Mouse (Mus musculus): Measurements from ENCODE around the gene Tmem151b.

Tmem151b gene

DNA sequence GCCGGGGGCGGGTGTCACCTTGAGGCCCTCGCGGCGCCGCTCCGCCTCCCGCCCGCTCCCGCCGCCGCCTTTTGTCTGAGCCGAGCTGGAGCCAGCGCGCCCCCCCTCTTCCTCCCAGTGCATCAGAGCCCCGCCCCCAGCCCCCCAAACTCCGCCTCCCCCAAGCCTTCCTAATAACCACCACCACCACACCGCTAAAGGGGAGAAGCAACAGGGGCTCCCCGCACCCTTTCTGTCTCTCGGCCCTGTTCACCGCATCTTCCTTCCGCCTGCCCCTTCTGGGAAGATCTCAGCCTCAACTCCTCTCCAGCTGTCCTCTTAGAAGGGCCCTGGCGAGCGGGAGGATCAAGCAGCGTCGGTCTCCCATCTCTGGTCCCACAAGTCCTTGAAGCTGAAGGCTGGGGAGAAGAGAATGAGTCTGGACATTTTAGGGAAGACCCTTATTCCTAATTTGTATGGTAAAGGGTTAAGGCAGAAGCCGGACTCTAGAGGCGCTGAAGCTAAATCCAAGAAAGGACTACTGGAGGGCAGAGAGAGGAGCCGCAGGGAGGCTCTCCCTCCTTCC lies at the start of gene Tmem151b:
Tmem151b (minus strand) TSS at position 61 of the 565 bp plus-strand sequence.
- no peak for DNase-seq (ENCODE audit: extremely low read depth, low read depth, low spot score)

DNA sequence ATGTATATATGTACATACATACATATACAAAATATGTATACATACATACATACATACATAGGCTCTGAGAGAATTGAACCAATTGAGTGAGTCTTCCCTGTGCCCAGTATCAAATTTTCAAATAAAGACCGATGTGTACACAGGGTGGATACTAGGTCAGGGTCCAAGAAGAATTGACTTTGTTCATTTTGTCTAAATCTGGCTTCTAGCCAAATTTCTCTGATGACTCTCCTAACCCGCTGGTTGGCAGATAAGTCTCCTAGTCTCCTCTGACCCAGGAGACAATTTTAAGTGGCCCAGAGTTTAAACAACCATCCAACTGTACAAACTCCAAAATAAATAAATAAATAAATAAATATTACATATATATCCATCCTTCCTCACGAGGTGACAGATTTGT lies 49.4 kb upstream of the Tmem151b start:
- DNase-seq (ENCODE audit: extremely low read depth, low read depth, low spot score) = no peak

DNA sequence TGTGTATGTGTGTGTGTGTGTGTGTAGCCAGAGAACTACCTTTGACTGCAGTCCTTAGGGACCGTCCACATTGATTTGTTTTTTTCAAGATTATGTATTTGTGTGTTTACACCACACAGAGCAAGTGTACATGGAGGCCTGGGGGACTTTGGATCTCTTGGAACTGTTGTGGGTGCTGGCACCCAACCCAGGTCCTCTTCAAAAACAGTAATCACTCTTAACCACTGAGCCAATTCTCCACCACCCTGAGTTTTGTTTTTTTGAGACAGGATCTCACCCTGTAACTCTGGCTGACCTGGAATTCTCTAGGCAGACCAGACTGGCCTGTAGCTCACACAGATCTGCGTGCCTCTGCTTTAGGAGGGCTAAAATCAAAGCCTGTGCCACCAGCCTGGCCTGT lies 48.9 kb upstream of the Tmem151b start:
- DNase-seq (ENCODE audit: extremely low read depth, low read depth, low spot score) = no peak

DNA sequence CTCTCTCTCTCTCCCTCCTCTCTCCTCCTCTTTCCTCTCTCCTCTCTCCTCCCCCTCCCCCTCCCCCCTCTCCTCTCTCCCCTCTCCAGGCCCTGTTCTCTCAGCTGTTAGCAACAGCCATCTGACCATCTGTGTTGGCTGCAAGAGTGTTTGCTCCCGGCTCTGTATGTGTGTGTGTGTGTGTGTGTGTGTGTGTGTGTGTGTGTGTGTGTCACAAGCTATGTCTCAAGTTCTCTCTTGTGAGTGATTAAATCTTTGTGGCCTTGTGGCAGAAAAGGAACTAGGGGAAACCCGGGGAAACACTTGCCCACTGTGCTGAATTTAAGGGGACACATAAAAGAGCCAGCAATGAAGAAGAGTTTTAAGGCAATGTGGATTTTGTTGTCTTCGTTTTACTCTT lies 48.3 kb upstream of the Tmem151b start:
- DNase-seq (ENCODE audit: extremely low read depth, low read depth, low spot score) = no peak

DNA sequence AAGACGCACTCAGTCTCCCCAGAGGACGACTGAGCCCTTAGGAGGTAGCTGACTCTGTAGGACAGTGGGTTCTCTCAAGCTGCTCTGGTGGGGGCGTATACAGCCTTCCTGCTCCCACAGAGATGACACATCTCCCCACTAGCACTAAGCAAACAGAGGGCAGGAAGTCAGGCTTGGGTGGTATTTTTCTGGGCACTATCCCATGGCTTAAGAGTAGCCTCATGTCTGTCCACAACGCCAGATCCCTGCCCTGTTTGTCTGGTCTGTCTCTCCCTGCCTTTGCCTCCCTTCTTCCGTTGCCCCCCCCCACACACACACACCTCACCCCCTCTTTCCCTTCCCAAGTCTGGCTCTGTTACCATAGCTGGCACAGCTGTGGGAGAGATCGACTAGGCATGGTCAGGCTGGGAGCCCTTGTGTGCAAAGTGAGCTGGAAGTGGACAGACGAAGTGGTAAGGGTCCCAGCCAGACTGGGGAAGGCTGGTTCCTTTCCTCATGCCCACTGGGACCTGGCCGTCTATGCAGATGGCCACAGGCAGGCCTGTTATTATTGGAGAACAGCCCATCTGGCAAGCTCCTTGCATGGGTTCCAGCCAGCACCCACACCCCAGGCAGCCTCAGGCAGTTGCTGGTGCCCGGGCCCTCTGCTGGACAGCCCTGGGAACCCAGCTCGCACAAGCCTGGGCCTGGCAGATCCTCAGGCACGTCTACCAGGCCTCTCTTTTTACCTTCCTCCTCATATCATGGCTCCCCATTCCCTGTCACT lies 47.3 kb upstream of the Tmem151b start:
- DNase-seq (ENCODE audit: extremely low read depth, low read depth, low spot score) = no peak

DNA sequence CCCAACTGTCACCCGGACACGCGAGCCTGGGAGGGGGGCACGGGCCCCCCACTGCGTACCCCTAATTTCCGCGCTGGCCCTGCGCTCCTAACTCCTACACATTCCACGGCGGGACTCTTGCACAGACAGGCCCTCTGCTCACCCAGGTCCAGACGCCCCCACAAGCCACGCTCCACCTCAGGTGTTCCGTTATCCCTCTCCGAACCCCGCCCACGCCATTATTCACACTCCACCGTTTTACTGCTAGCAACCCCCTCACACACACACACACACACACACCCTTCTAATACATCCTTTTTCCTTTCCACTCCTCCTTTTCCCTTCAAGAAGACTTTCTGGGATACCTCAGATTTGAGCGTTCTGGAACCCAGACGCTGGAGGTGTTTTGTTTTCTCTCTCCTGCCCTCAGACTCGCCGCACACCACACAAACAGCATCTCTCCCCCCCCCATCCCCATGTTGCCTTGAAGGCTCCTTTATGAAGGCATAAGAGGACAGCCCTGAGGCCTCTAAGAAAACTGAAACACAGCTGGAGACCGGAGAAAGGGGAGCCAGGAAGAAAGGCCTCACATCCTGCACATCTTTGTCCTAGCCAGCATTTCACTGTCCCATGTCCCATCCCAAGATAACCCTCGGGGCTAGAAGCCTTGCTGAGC lies 46.4 kb upstream of the Tmem151b start:
- DNase-seq (ENCODE audit: extremely low read depth, low read depth, low spot score) = no peak

DNA sequence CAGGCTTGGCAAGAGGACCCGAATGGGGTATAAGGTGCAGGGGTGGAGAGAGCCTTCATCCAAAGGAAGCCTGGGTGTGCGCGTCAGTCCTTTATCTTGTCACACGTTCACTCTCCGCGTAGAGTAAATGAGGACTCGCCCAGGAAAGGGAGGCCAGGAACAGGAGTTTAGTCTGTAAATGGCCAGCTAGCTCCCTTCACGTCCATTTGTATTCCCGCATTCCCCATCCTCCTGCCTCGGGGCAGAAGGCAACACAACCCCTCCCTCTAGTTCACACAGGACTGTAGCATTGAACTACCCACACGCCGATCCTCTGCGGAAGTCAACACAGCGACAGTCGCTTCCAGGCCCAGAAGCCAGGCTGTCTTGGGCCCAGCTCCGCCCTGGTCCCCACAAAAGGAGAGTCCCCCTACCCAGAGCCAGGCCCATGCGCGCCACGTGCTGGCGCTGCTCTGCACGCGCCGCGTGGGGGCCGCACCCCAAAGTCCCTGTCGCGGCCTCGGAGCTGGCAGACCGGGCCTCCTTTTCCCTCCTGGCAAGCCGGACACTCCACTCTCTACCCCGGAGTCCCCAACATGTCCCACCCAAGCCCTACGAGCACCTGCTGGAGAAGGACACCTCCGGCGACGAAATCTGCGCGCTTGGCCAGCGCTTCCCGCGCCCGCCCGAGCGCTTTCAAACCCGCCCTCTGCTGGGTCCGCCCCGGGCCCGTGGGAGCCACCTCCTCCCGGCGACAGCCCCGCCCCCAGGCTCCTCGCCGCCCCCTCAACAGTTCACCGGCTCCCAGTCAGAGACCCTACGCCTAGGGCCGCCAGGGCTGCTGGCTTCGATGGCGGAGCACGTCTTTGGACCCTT lies 45.6 kb upstream of the Tmem151b start:
- no peak for DNase-seq (ENCODE audit: extremely low read depth, low read depth, low spot score)

DNA sequence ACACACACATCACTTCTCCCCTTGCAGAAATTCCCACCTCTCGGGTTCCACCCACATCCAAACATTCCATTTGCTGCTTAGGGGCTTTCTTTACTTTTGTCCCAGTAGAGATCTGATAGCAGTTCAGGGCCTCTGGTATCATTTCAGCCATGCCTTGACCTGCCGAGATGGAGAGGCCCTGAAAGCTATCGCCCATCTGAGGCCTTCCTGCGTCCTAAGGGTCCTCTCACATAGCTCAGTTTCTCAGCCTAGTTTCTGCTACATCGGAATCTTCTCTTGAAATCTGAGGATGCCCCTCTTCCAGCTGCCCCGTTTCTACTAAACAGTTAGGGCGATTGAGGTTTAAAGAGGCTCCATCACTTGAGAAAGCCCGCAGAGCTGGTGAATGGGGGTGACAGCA lies 44.7 kb upstream of the Tmem151b start:
- DNase-seq (ENCODE audit: extremely low read depth, low read depth, low spot score) = no peak

DNA sequence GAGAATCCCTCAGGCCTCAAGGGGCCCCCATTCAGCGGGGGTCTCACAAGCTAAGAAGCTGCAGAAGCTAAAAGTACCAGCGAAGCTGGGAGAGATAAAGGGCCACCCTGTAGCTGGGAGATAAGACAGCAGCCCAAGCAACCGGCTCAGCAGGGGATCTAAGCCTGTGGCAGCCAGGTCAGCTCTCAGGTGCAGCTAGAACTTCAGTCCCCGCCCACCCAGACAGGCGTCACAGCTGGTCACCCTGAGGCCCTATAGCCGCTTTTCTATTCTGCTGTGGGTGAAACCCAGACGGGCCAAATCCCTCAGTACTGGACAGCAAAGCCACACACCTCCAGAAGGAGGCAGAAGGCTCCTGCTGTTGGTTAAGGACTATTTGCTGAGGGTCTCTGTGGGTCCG lies 44.0 kb upstream of the Tmem151b start:
- no peak for DNase-seq (ENCODE audit: extremely low read depth, low read depth, low spot score)

DNA sequence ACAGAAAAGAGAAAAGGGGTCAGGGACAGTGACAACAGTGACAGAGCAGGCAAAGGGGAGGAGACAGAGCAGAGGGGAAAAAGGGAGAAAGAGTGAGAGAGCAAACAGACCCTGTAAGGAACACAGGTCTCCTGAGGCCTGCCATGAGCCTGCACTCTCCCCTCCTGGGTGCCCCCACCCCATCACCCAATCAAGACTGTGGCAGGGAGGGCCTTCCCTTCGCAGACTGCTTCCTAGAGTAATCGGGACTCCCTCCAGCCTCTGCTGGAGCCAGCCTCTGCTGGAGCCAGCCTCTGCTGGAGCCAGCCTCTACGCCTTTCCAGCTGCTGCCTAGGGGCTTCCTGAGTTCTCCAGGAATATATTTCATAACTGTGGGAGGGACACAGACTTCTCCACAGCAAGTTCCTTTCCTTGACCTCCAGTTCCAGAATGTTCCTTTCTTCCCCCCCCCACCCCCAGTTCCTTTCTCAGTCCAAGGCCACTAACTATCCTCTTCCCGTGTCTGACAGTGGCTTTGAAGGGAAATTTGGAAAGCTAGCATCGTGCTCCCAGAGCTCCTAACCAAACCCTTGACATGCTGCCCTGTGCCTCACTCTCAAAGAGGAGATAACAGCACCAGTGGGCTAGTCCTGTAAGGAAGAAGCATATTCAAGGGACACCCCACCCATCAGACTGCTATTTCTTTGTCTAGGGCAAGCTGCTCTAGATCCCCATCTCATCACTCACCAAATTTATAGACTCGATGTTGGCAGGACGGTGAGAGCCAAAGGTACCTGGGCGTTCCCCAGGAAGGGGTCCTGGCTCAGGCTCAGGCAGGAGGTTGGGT lies 43.3 kb upstream of the Tmem151b start:
- DNase-seq (ENCODE audit: extremely low read depth, low read depth, low spot score) = no peak

DNA sequence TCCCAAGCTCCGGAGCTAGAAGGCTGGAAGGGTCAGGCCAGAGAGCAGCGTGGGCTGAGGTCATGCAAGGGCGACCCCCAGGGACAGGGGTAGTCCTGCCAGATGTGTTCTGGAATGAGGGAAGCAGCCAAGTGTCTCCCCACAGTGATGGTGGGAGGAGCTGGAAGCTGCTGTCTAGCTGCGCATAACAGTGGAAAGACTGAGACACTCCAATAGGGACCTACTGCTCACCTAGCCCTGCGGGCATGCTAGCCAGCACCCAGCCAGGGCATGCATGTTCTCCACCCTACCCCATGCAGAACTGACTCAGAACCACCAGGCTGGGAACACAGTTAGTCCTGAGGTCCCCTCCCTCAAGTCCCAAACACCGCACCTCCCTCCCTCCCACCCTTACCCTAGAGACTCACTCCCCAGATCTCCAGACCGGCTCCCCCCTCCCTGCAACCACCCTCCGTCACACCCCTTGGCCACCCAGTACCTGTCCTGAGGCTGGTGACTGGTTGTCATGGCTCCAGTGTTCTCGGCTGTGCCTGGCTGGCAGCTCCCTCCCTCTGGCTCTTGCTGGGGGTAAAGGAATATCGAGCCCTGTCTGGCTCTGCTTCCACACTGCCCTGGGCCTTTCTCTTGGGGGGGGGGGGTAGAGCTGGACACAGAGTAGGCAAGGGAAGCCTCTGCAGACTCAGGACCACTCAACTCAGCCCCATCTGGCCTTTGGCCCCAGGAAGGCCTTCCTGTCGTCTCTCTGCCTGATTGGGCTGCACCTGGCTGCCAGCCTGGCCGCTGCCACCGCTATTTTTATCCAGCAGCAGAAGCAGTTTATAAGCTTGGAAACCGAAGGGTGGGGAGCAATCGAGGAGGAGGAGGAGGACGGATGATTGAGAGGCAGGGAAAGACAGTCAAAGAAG lies 42.5 kb upstream of the Tmem151b start:
- no peak for DNase-seq (ENCODE audit: extremely low read depth, low read depth, low spot score)

DNA sequence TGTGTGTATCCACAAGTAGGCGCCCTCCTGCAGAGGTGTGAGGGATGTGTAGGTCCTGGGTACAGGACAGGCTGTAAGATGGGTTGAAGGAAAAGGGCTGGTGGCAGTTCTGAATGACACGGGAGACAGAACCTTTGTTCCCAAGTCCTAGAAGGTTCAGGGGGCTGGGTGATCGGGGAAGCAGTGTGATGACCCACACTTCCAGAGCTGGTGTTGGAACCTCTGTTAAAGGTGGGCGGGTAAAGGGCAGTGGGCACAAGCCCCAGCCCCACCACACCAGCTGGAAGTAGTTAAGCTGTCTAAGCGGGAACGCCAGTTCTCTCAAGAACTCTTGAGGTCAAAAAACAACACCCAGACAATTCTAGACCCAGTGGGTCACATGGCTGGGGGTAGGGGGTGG lies 40.9 kb upstream of the Tmem151b start:
- no peak for DNase-seq (ENCODE audit: extremely low read depth, low read depth, low spot score)

DNA sequence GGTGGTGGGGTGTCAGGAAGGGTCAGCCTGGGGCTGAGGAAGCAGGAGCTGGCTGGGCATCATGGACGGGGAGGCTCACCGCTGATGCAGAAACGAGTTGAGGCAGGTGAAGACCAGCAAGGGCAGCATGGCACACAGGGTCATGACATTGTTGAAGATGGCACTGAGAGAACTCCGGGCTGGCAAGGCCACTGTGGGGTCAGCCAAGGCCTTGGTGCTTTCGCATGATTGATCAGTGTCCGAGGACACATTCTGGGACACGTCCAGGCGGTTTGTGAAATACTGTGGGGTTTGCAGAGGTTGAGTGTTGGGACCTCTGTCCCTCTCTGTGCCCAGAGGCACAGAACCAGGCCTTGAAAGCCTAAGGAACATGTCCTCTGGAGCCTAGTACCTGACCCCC lies 40.4 kb upstream of the Tmem151b start:
- DNase-seq (ENCODE audit: extremely low read depth, low read depth, low spot score) = no peak

DNA sequence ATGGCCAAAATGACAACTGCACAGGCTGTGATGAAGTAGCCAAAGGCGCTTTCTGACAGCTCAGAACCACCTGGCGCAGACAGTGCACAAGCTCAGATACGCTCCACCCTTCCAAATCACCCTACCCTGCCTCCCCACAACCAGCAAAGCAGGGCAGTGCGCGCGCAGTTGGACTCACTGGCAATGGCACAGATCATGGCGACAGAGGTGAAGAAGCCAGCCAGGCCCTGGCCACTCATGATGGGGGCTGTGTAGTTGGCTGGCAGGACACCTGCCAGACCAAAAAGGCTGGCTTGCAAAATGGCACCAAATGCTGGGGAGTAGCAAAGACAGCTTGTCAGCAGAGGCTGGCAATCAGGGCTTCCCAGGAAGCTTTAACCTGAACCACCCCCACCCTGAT lies 39.8 kb upstream of the Tmem151b start:
- DNase-seq (ENCODE audit: extremely low read depth, low read depth, low spot score) = no peak

DNA sequence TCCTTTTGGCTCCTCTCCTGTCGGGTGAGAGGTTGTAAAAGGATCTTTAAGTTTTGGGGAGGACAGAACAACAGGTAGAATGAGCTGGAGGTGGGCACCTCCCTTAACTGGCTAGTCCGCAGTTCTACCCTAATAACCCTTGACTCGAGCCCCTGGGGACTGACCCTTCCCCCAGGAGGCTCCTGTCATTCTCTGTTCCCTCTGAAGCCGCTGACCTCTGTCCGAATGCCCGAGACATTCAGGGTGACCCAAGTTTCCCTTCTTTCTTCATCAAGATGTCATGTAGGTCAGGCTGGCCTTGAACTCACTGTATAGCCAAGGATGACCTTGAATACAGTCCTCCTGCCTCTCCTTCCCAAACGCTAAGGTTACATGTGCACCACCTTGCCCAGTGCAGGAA lies 38.9 kb upstream of the Tmem151b start:
- DNase-seq (ENCODE audit: extremely low read depth, low read depth, low spot score) = no peak

DNA sequence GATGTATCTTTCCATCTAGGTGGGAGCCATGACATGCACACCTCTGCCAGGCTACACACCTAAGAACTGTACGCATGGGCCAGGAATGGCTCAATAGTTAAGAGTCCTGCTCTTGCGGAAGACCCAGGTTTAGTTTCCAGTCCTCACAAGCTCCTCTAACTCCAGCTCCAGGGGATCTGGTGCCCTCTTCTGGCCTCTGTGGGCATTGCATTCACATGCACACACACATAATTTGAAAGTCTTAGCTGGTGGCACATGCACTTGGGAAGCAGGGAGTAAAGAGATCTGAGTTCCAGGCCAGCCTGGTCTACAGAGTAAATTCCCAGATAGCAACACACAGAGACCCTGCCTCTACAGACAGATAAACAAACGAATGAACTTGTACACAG lies 37.0 kb upstream of the Tmem151b start:
- DNase-seq (ENCODE audit: extremely low read depth, low read depth, low spot score) = no peak

DNA sequence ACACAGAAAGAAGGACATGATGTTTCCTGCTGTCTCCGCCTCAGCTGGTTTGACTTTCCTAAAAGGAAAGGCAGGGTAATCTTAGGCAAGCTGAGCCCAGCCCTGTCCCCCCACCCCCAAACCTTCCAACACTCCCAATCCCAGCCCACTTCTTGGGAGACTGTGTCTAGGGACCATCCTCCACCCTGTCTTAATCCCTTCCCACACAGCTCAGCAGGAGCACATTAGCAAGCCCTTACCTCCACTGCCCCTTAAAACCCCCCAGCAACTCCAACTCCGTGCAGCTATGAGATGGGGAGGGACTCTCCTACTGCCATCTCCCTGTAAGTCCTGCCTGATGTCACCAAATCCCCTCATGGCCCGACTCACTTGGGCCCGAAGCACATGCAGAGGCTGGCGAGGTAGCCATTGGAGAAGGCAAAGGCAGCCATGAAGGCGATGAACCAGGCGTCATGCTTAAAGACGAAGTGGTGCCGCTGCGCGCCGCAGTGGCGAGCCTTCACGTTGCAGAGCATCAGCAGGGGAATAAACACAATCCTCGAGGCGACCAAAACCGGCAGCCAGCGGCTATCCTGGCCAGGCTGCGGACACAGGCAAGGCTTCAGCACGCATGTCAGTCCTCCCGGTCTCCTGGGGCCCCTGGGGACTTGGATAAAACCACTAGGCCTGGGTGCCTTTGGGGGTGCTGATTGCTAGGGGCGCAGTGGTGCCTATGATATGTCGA lies 36.4 kb upstream of the Tmem151b start:
- no peak for DNase-seq (ENCODE audit: extremely low read depth, low read depth, low spot score)

DNA sequence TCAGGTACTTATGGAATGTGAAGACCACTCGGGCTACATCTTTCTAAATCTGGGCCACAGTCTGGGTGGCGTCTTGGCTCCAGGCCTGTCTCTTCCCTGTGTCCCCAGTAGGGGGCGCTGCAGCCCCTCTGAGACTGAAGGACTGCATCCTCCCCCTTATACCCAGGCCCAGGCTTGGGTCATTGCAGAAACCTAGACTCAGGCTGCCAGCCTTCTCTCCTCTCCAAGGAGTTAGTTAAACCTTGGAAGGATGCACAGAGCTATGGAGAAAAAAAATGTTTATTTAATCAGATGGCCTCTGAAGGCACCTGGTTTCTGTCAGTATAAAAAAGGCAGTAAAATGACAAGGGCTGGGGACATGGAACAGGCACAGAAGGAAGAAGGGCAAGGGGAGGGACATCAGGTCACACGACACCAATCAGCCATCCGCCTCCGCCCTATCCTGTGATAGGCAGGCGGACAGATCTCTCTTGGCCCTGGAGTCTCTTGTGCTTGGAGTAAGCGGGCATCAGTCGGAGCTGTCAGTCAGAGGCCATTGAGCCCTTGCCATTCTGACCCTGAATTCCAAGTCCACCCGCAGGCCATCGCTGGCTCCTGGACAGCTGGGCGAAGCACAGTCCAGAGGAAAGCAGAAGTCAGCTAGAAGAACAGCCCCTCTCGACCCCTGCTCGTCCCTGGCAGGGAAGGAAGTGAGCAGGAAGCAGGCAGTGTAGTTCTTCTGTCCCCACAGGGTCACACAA lies 35.6 kb upstream of the Tmem151b start:
- no peak for DNase-seq (ENCODE audit: extremely low read depth, low read depth, low spot score)
